16 mouse cellular contexts compared by ENCODE assay signal in the genomic region with DNA sequence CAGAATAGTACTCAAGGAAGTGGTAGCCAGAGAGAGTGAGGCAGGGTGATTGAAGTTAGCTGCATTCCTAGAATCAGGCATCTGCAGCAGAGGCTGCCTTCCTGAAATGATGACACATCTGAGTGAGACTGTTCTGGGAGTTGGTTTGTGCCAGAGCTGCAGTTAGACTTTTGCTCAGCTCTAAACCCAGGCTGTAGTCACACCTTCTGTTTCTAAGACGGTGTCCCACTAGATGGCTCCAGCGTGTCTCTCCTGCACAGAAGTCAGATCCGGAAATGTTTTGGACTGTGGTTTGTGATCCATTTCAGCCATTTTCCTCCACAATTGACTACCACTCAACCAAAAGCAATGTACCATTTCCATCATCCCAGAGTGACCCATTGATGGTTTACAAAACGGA.
A peak's percentile ranks its signal among the peaks of the same experiment; 100 is the strongest.
DNase-seq lines count a peak whose midpoint lies in the region; ATAC-seq and TF ChIP-seq lines count a peak whose summit lies in the region.
"Had no signal": no experiment of that assay in that cellular context is flagged by ENCODE, and none has a peak within 500 bp of the region (broad histone marks: within the 10 kb centered on the region; RNA-seq: fewer than 3 reads in every experiment).

No protein-coding gene starts in this region.

- DNase-seq in forebrain, postnatal 0 days = peak; percentile 49
- peak; percentile 57 for DNase-seq in midbrain, embryonic 14.5 days
- peak; percentile 82 for DNase-seq in brain, adult 2 months (ENCODE audit: low read depth, low spot score)
- peak; percentile 17 for DNase-seq in right cerebral cortex, postnatal 14 days
- DNase-seq in B cell, adult 2 months = no peak
- DNase-seq in urinary bladder, postnatal 36 days (ENCODE audit: low spot score in 2 of 2) = no peak
- DNase-seq: adrenal gland, postnatal 14 days; heart, postnatal 36 days; kidney, adult 11 months; thymus, adult 18-20 months had no signal

- H3K27ac ChIP-seq in forebrain, postnatal 0 days (ENCODE audit: low read depth, low read length) = no peak overlapping the region
- no peak overlapping the region for H3K27ac ChIP-seq in forebrain, embryonic 15.5 days (replicated peaks)
- H3K27ac ChIP-seq in midbrain, embryonic 14.5 days (replicated peaks; ENCODE audit: low read depth, low read length) = no peak overlapping the region
- no peak overlapping the region for H3K27ac ChIP-seq in midbrain, embryonic 16.5 days (ENCODE audit: low read length)
- H3K27ac ChIP-seq: heart, embryonic 10.5 days; limb, embryonic 10.5 days; liver, embryonic 15.5 days; macrophage had no signal

- no peak overlapping the region for H3K9ac ChIP-seq in forebrain, postnatal 0 days
- no peak overlapping the region for H3K9ac ChIP-seq in forebrain, embryonic 15.5 days (replicated peaks)
- no peak overlapping the region for H3K9ac ChIP-seq in midbrain, embryonic 14.5 days (replicated peaks; ENCODE audit: low read length)
- H3K9ac ChIP-seq in midbrain, embryonic 16.5 days (ENCODE audit: low read depth, low read length) = no peak overlapping the region
- H3K9ac ChIP-seq: liver, embryonic 15.5 days had no signal

- no peaks in the 10 kb centered on the region for H3K4me1 ChIP-seq in forebrain, postnatal 0 days (ENCODE audit: insufficient read depth)
- no peaks in the 10 kb centered on the region for H3K4me1 ChIP-seq in forebrain, embryonic 15.5 days
- H3K4me1 ChIP-seq in midbrain, embryonic 14.5 days (ENCODE audit: control insufficient read depth, insufficient read depth, low read length) = no peaks in the 10 kb centered on the region
- no peaks in the 10 kb centered on the region for H3K4me1 ChIP-seq in midbrain, embryonic 16.5 days (ENCODE audit: control insufficient read depth, insufficient read depth, low read length)
- H3K4me1 ChIP-seq: heart, embryonic 10.5 days; limb, embryonic 10.5 days; liver, embryonic 15.5 days had no signal

- H3K27me3 ChIP-seq in forebrain, postnatal 0 days (ENCODE audit: insufficient read depth, low read length) = no peaks in the 10 kb centered on the region
- H3K27me3 ChIP-seq in forebrain, embryonic 15.5 days = no peaks in the 10 kb centered on the region
- H3K27me3 ChIP-seq in midbrain, embryonic 14.5 days (ENCODE audit: control insufficient read depth, insufficient read depth, low read length) = no peaks in the 10 kb centered on the region
- no peaks in the 10 kb centered on the region for H3K27me3 ChIP-seq in midbrain, embryonic 16.5 days (ENCODE audit: control insufficient read depth, insufficient read depth, low read depth, low read length)
- H3K27me3 ChIP-seq: liver, embryonic 15.5 days had no signal

- H3K9me3 ChIP-seq in forebrain, postnatal 0 days (ENCODE audit: low read length) = no peaks in the 10 kb centered on the region
- no peaks in the 10 kb centered on the region for H3K9me3 ChIP-seq in forebrain, embryonic 15.5 days
- H3K9me3 ChIP-seq in midbrain, embryonic 14.5 days (ENCODE audit: control insufficient read depth, low read length) = no peaks in the 10 kb centered on the region
- H3K9me3 ChIP-seq in midbrain, embryonic 16.5 days (replicated peaks; ENCODE audit: control insufficient read depth, low read length, poor library complexity, severe bottlenecking) = no peaks in the 10 kb centered on the region
- H3K9me3 ChIP-seq: heart, embryonic 10.5 days; limb, embryonic 10.5 days; liver, embryonic 15.5 days had no signal

- peak; percentile 56 for TF ChIP-seq CTCF in forebrain, postnatal 0 days (IDR thresholded peaks at IDR 0.05; ENCODE audit: low read depth)

- no peak for ATAC-seq in forebrain, postnatal 0 days
- no peak for ATAC-seq in forebrain, embryonic 15.5 days (replicated peaks)
- no peak for ATAC-seq in midbrain, embryonic 14.5 days (ENCODE audit: low FRiP score, low TSS enrichment)
- ATAC-seq in midbrain, embryonic 16.5 days = no peak

- no peak overlapping the region for H3K4me2 ChIP-seq in forebrain, postnatal 0 days (ENCODE audit: low read depth)
- H3K4me2 ChIP-seq in forebrain, embryonic 15.5 days (replicated peaks) = no peak overlapping the region
- no peak overlapping the region for H3K4me2 ChIP-seq in midbrain, embryonic 14.5 days (ENCODE audit: low read length)
- no peak overlapping the region for H3K4me2 ChIP-seq in midbrain, embryonic 16.5 days (ENCODE audit: low read length)
- H3K4me2 ChIP-seq: liver, embryonic 15.5 days had no signal

- H3K4me3 ChIP-seq in forebrain, postnatal 0 days (ENCODE audit: low read depth, low read length) = no peak overlapping the region
- H3K4me3 ChIP-seq in forebrain, embryonic 15.5 days = no peak overlapping the region
- H3K4me3 ChIP-seq in midbrain, embryonic 14.5 days (replicated peaks; ENCODE audit: low read depth, low read length) = no peak overlapping the region
- H3K4me3 ChIP-seq in midbrain, embryonic 16.5 days (ENCODE audit: low read depth, low read length) = no peak overlapping the region
- H3K4me3 ChIP-seq: heart, embryonic 10.5 days; limb, embryonic 10.5 days; liver, embryonic 15.5 days had no signal

- H3K36me3 ChIP-seq in forebrain, postnatal 0 days (ENCODE audit: insufficient read depth) = no peaks in the 10 kb centered on the region
- H3K36me3 ChIP-seq in forebrain, embryonic 15.5 days = no peaks in the 10 kb centered on the region
- H3K36me3 ChIP-seq in midbrain, embryonic 14.5 days (ENCODE audit: control insufficient read depth, insufficient read depth, low read length) = no peaks in the 10 kb centered on the region
- no peaks in the 10 kb centered on the region for H3K36me3 ChIP-seq in midbrain, embryonic 16.5 days (ENCODE audit: control insufficient read depth, insufficient read depth, low read length)
- H3K36me3 ChIP-seq: heart, embryonic 10.5 days; limb, embryonic 10.5 days; liver, embryonic 15.5 days had no signal

- 61% methylated on average over 4 of the region's 4 CpGs for WGBS in forebrain, postnatal 0 days
- 71% methylated on average over 4 of the region's 4 CpGs for whole genome bisulfite sequencing in forebrain, embryonic 15.5 days
- 81% methylated on average over 4 of the region's 4 CpGs for WGBS in midbrain, embryonic 14.5 days
- 75% methylated on average over 4 of the region's 4 CpGs for WGBS in midbrain, embryonic 16.5 days

Comparison
In these comparisons a context has a peak if more than half of its experiments do, and no peak if none do; other contexts are left out.
1. DNase-seq: peak in forebrain, postnatal 0 days (single experiment), midbrain, embryonic 14.5 days (single experiment), brain, adult 2 months (single experiment) and right cerebral cortex, postnatal 14 days (single experiment); none in B cell, adult 2 months (0 of 2) and urinary bladder, postnatal 36 days (0 of 2).